Mouse (Mus musculus) embryonic facial prominence, embryonic 10.5 days (tissue): Measurements from ENCODE around the gene Fuca1. TPM values are rescaled to one million over a fixed set of nuclear protein-coding genes. Genes with fewer than 3 reads are reported as not detected.

Source experiments
- DNase-seq: peaks from one replicate; pipeline ENCODE4 v3.0.0-alpha.2; 2017; ENCODE audit warnings: low spot score
- H3K27ac ChIP-seq: fragments of 300-500 bp; sonication (generic); replicated peaks from 2 replicates; pipeline ENCODE4 v1.5.1; 2016; ENCODE audit warnings: mild to moderate bottlenecking
- H3K27me3 ChIP-seq: fragments of 300-500 bp; sonication (generic); replicated peaks from 2 replicates; pipeline ENCODE4 v1.6.1; 2016; ENCODE audit warnings: low read depth, mild to moderate bottlenecking; ENCODE audit not compliant: poor library complexity, severe bottlenecking
- H3K36me3 ChIP-seq: fragments of 300-500 bp; sonication (generic); replicated peaks from 2 replicates; pipeline ENCODE4 v1.6.1; 2016; ENCODE audit warnings: mild to moderate bottlenecking, moderate library complexity
- H3K4me1 ChIP-seq: fragments of 300-500 bp; sonication (generic); 2 replicates; pipeline ENCODE4 v1.6.1; 2016
- H3K4me3 ChIP-seq: fragments of 300-500 bp; sonication (generic); 2 replicates; pipeline ENCODE4 v1.5.1; 2016; ENCODE audit warnings: mild to moderate bottlenecking, moderate library complexity
- H3K9me3 ChIP-seq: fragments of 300-500 bp; sonication (generic); 2 replicates; pipeline ENCODE4 v1.6.1; 2016; ENCODE audit warnings: mild to moderate bottlenecking
- WGBS: fragments of 180-500 bp; shearing (Covaris S2); methylation state at CpG from one replicate; pipeline ENCODE4 v1.1.7; 2016; 5-methylcytosine and 5-hydroxymethylcytosine counted together
- polyA plus RNA-seq: library from polyadenylated mRNA; unstranded; fragments of >200 nt; fragmentation: Nextera tagmentation; extraction: Ambion mirVana; gene quantifications from 2 replicates; pipeline ENCODE4 v1.2.1, GENCODE M21; 2016

Gene Fuca1
- polyA plus RNA-seq, 1 experiment from 2014 or later: 46.8 TPM

- 81% methylated on average over 4 of the region's 4 CpGs for WGBS
- H3K27ac ChIP-seq: peak overlapping the region; percentile 44; the same call in 1 of the 2 replicates
Observed at GRCm38 (mm10) chr4:135913433-135913832, 7.1 kb upstream of the Fuca1 start.

GRCm38 (mm10) chr4:135918635-135919279, 1.8 kb upstream of the Fuca1 start:
- Histone ChIP-seq H3K36me3 (peaks cover 10% of the 10 kb centered on the region), H3K9me3 (no peaks in the 10 kb centered on the region), H3K27me3 (no peaks in the 10 kb centered on the region), H3K4me1 (peaks cover 20% of the 10 kb centered on the region), H3K27ac (no peak overlapping the region), H3K4me3 (no peak overlapping the region)
- 90% methylated on average over 13 of the region's 13 CpGs for WGBS
- no peak for DNase-seq

More at GRCm38 (mm10) chr4:135913433-135913832, 7.1 kb upstream of the Fuca1 start:
- no peak overlapping the region for H3K4me3 ChIP-seq
- no peaks in the 10 kb centered on the region for H3K27me3 ChIP-seq
- no peaks in the 10 kb centered on the region for H3K9me3 ChIP-seq
- H3K4me1 ChIP-seq: peaks cover 8% of the 10 kb centered on the region
- H3K36me3 ChIP-seq: no peaks in the 10 kb centered on the region
- no peak for DNase-seq

GRCm38 (mm10) chr4:135919280-135919639, 1.3 kb upstream of the Fuca1 start:
- H3K36me3 ChIP-seq: peaks cover 13% of the 10 kb centered on the region
- H3K4me3 ChIP-seq: no peak overlapping the region
- no peak for DNase-seq
- H3K4me1 ChIP-seq: peaks cover 20% of the 10 kb centered on the region
- no peaks in the 10 kb centered on the region for H3K27me3 ChIP-seq
- H3K9me3 ChIP-seq: no peaks in the 10 kb centered on the region
- 95% methylated on average over 3 of the region's 3 CpGs for WGBS
- no peak overlapping the region for H3K27ac ChIP-seq

GRCm38 (mm10) chr4:135921257-135922120, 954 bp downstream of the Fuca1 start:
- peaks cover 20% of the 10 kb centered on the region for H3K4me1 ChIP-seq
- no peaks in the 10 kb centered on the region for H3K27me3 ChIP-seq
- peak overlapping the region; percentile 88 for H3K4me3 ChIP-seq
- 9% methylated on average over 26 of the region's 26 CpGs for WGBS
- peak; percentile 30 for DNase-seq
- no peaks in the 10 kb centered on the region for H3K9me3 ChIP-seq
- peaks cover 26% of the 10 kb centered on the region for H3K36me3 ChIP-seq
- peak overlapping the region; percentile 81 for H3K27ac ChIP-seq

- 85% methylated on average over 1 of the region's 1 CpGs for WGBS
- H3K27me3 ChIP-seq: no peaks in the 10 kb centered on the region
- H3K9me3 ChIP-seq: no peaks in the 10 kb centered on the region
- H3K27ac ChIP-seq: no peak overlapping the region
- H3K36me3 ChIP-seq: peaks cover 32% of the 10 kb centered on the region
- DNase-seq: no peak
- peak overlapping the region; percentile 88 for H3K4me3 ChIP-seq
- H3K4me1 ChIP-seq: peaks cover 20% of the 10 kb centered on the region
Observed at GRCm38 (mm10) chr4:135922190-135922589, 1.7 kb downstream of the Fuca1 start.

GRCm38 (mm10) chr4:135924418-135924817, 3.9 kb downstream of the Fuca1 start:
- Histone ChIP-seq H3K9me3 (no peaks in the 10 kb centered on the region), H3K27me3 (no peaks in the 10 kb centered on the region), H3K27ac (no peak overlapping the region), H3K36me3 (peaks cover 32% of the 10 kb centered on the region), H3K4me3 (no peak overlapping the region), H3K4me1 (peaks cover 20% of the 10 kb centered on the region)
- DNase-seq: no peak
- WGBS: 85% methylated on average over 2 of the region's 2 CpGs

- no peak overlapping the region for H3K27ac ChIP-seq
- H3K4me3 ChIP-seq: no peak overlapping the region
- H3K9me3 ChIP-seq: no peaks in the 10 kb centered on the region
- H3K36me3 ChIP-seq: peaks cover 32% of the 10 kb centered on the region
- no peaks in the 10 kb centered on the region for H3K27me3 ChIP-seq
- WGBS: 92% methylated on average over 5 of the region's 5 CpGs
- no peak for DNase-seq
- peaks cover 19% of the 10 kb centered on the region for H3K4me1 ChIP-seq
Observed at GRCm38 (mm10) chr4:135925341-135925740, 4.8 kb downstream of the Fuca1 start.

- Histone ChIP-seq H3K4me1 (peaks cover 9% of the 10 kb centered on the region), H3K36me3 (peaks cover 38% of the 10 kb centered on the region), H3K27ac (no peak overlapping the region), H3K9me3 (no peaks in the 10 kb centered on the region), H3K27me3 (no peaks in the 10 kb centered on the region), H3K4me3 (no peak overlapping the region)
- 88% methylated on average over 10 of the region's 10 CpGs for WGBS
- no peak for DNase-seq
Observed at GRCm38 (mm10) chr4:135926195-135926808, 5.8 kb downstream of the Fuca1 start.

- WGBS: 94% methylated on average over 3 of the region's 3 CpGs
- Histone ChIP-seq H3K36me3 (peaks cover 41% of the 10 kb centered on the region), H3K4me3 (no peak overlapping the region), H3K9me3 (no peaks in the 10 kb centered on the region), H3K27ac (no peak overlapping the region), H3K27me3 (no peaks in the 10 kb centered on the region), H3K4me1 (peaks cover 4% of the 10 kb centered on the region)
- no peak for DNase-seq
Observed at GRCm38 (mm10) chr4:135926861-135927260, 6.3 kb downstream of the Fuca1 start.

GRCm38 (mm10) chr4:135928376-135928775, 7.8 kb downstream of the Fuca1 start:
- H3K4me1 ChIP-seq: no peaks in the 10 kb centered on the region
- 81% methylated on average over 9 of the region's 9 CpGs for WGBS
- no peak overlapping the region for H3K27ac ChIP-seq
- H3K4me3 ChIP-seq: no peak overlapping the region
- no peak for DNase-seq
- H3K9me3 ChIP-seq: no peaks in the 10 kb centered on the region
- H3K27me3 ChIP-seq: no peaks in the 10 kb centered on the region
- H3K36me3 ChIP-seq: peaks cover 44% of the 10 kb centered on the region

- Histone ChIP-seq H3K27me3 (no peaks in the 10 kb centered on the region), H3K27ac (no peak overlapping the region), H3K36me3 (peaks cover 47% of the 10 kb centered on the region), H3K4me1 (no peaks in the 10 kb centered on the region), H3K4me3 (no peak overlapping the region), H3K9me3 (no peaks in the 10 kb centered on the region)
- 89% methylated on average over 5 of the region's 5 CpGs for WGBS
- DNase-seq: no peak
Observed at GRCm38 (mm10) chr4:135929405-135929804, 8.9 kb downstream of the Fuca1 start.

GRCm38 (mm10) chr4:135929828-135930227, 9.3 kb downstream of the Fuca1 start:
- no peak for DNase-seq
- H3K27me3 ChIP-seq: no peaks in the 10 kb centered on the region
- no peak overlapping the region for H3K27ac ChIP-seq
- no peaks in the 10 kb centered on the region for H3K9me3 ChIP-seq
- no peaks in the 10 kb centered on the region; the same call in 1 of the 2 replicates for H3K4me1 ChIP-seq
- 92% methylated on average over 9 of the region's 9 CpGs for WGBS
- no peak overlapping the region for H3K4me3 ChIP-seq
- peaks cover 47% of the 10 kb centered on the region for H3K36me3 ChIP-seq
